11 mouse cellular contexts compared by ENCODE assay signal in the genomic region with DNA sequence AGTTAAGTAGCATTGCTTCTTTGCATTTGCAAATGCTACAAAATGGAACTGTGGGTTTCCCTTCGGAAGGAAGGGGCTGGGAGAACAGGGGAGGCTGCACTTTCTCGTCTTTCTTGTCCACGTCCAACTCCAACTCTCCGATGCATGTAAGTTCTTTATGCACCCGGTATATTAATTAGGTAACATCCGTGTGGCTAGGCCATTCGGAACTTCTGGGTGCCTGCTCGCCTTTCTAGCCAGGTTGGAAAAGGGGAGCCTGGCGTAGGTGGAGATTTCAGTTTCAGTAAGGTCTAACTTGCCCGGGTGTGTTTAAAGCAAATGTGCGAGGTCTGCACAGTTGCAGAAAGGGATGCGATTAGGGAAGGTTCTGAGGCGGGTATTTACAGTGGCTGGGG. TPM values are rescaled to one million over a fixed set of nuclear protein-coding genes. Genes with fewer than 3 reads are reported as not detected.
DNase-seq lines count a peak whose midpoint lies in the region; ATAC-seq and TF ChIP-seq lines count a peak whose summit lies in the region.
"Had no signal": no experiment of that assay in that cellular context is flagged by ENCODE, and none has a peak within 500 bp of the region (broad histone marks: within the 10 kb centered on the region; RNA-seq: fewer than 3 reads in every experiment).

No protein-coding gene starts in this region.

- no peak overlapping the region for H3K27ac ChIP-seq in heart, embryonic 14.5 days (replicated peaks in 1 of 2; ENCODE audit: control insufficient read depth in 1 of 2, insufficient read depth in 1 of 2, low read depth in 2 of 2, low read length in 2 of 2)
- no peak overlapping the region for H3K27ac ChIP-seq in bone marrow macrophage, adult 2 months (ENCODE audit: insufficient read depth, low read depth, low read length)
- no peak overlapping the region for H3K27ac ChIP-seq in heart, postnatal 0 days (ENCODE audit: low read depth)
- H3K27ac ChIP-seq in midbrain, embryonic 10.5 days (replicated peaks), result peak overlapping the region; percentile 70; the same call in 1 of the 2 replicates

- no peak for DNase-seq in heart, postnatal 4 days
- no peak for DNase-seq in heart, postnatal 0 days (ENCODE audit: low spot score)
- no peak for DNase-seq in midbrain, embryonic 10.5 days (ENCODE audit: low spot score)
- no peak for DNase-seq in left cerebral cortex, adult 9 months (ENCODE audit: low spot score in 2 of 2)
- DNase-seq in right cerebral cortex, postnatal 36 days (ENCODE audit: low spot score in 2 of 2), result no peak
- no peak for DNase-seq in cerebellum, adult 11 months
- DNase-seq: thymus, postnatal 25 days had no signal

- H3K36me3 ChIP-seq in heart, embryonic 14.5 days (ENCODE audit: control insufficient read depth, insufficient read depth, low read length), result no peaks in the 10 kb centered on the region
- no peaks in the 10 kb centered on the region for H3K36me3 ChIP-seq in heart, postnatal 0 days (replicated peaks; ENCODE audit: control insufficient read depth, insufficient read depth, low read length)
- H3K36me3 ChIP-seq in midbrain, embryonic 10.5 days, result no peaks in the 10 kb centered on the region
- H3K36me3 ChIP-seq: G1E had no signal

- peaks cover 4 to 5% of the 10 kb centered on the region in 2 experiments; a peak in 1 of 4 replicates for H3K4me1 ChIP-seq in heart, embryonic 14.5 days (ENCODE audit: control insufficient read depth in 2 of 2, insufficient read depth in 2 of 2, low read length in 2 of 2)
- no peaks in the 10 kb centered on the region for H3K4me1 ChIP-seq in bone marrow macrophage, adult 2 months (ENCODE audit: control insufficient read depth, insufficient read depth, low read length)
- H3K4me1 ChIP-seq in heart, postnatal 0 days (ENCODE audit: control insufficient read depth, insufficient read depth), result peaks cover 3% of the 10 kb centered on the region; the same call in 1 of the 2 replicates
- peaks cover 43% of the 10 kb centered on the region for H3K4me1 ChIP-seq in midbrain, embryonic 10.5 days

- peak overlapping the region; percentile 57 to 58 for H3K4me3 ChIP-seq in heart, embryonic 14.5 days (ENCODE audit: control insufficient read depth in 1 of 2, insufficient read depth in 1 of 2, low read depth in 1 of 2, low read length in 2 of 2)
- peak overlapping the region; percentile 49 for H3K4me3 ChIP-seq in bone marrow macrophage, adult 2 months (ENCODE audit: insufficient read depth, low read length)
- H3K4me3 ChIP-seq in heart, postnatal 0 days (ENCODE audit: low read depth, low read length), result peak overlapping the region; percentile 65
- H3K4me3 ChIP-seq in midbrain, embryonic 10.5 days, result peak overlapping the region; percentile 64

- peak overlapping the region; percentile 98 for H3K4me2 ChIP-seq in heart, embryonic 14.5 days (ENCODE audit: low read length)
- peak overlapping the region; percentile 88 for H3K4me2 ChIP-seq in heart, postnatal 0 days (ENCODE audit: low read depth, low read length)

- H3K9me3 ChIP-seq in heart, embryonic 14.5 days (ENCODE audit: control insufficient read depth, low read length), result no peaks in the 10 kb centered on the region
- no peaks in the 10 kb centered on the region for H3K9me3 ChIP-seq in heart, postnatal 0 days (replicated peaks; ENCODE audit: control insufficient read depth, low read length)
- no peaks in the 10 kb centered on the region for H3K9me3 ChIP-seq in midbrain, embryonic 10.5 days (replicated peaks)

- ATAC-seq in heart, embryonic 14.5 days (ENCODE audit: insufficient number of reproducible peaks, insufficient read depth, low FRiP score, low read depth), result no peak
- ATAC-seq in heart, postnatal 0 days (ENCODE audit: insufficient read depth, low read depth), result no peak

- WGBS in heart, embryonic 14.5 days, result 2% methylated on average over 13 of the region's 13 CpGs
- 2% methylated on average over 13 of the region's 13 CpGs for WGBS in heart, postnatal 0 days
- WGBS in midbrain, embryonic 10.5 days, result 1% methylated on average over 13 of the region's 13 CpGs

- TF ChIP-seq EP300 in heart, postnatal 0 days (IDR thresholded peaks at IDR 0.05; ENCODE audit: low read depth), result no peak

- peak overlapping the region; percentile 62 for H3K9ac ChIP-seq in heart, embryonic 14.5 days (ENCODE audit: low read length)
- H3K9ac ChIP-seq in heart, postnatal 0 days (replicated peaks; ENCODE audit: low read depth, low read length), result 0 out of 2 replicates have a peak overlapping the region, but pooled peaks have one; percentile 22

- TF ChIP-seq CTCF in bone marrow macrophage, adult 2 months (IDR thresholded peaks at IDR 0.05; ENCODE audit: low read depth, low read length), result no peak
- TF ChIP-seq CTCF in heart, postnatal 0 days (IDR thresholded peaks at IDR 0.05; ENCODE audit: low read depth), result no peak

- peaks cover 84% of the 10 kb centered on the region for H3K27me3 ChIP-seq in heart, embryonic 14.5 days (ENCODE audit: control insufficient read depth, insufficient read depth, low read length)
- peaks cover 88% of the 10 kb centered on the region for H3K27me3 ChIP-seq in heart, postnatal 0 days (ENCODE audit: control insufficient read depth, insufficient read depth, low read length)
- H3K27me3 ChIP-seq in midbrain, embryonic 10.5 days (ENCODE audit: low read depth, poor library complexity, severe bottlenecking), result peaks cover 94% of the 10 kb centered on the region

- no peak for TF ChIP-seq POLR2A in bone marrow macrophage, adult 2 months (IDR thresholded peaks at IDR 0.05; ENCODE audit: borderline replicate concordance, low read depth, low read length)

RNA-seq across cellular contexts. Expression of a gene that starts 3.6 kb away (rescaled TPM):
- polyA plus RNA-seq in heart, embryonic 14.5 days (2014; fragmentation: Nextera tagmentation; extraction: Ambion mirVana), result 0.81 and 1.0 TPM in 2 replicates
- 1 to 10 TPM in 1 of 2 experiments, under 1 TPM in 1; 0.88 to 1.6 TPM for total RNA-seq in heart, postnatal 4 days (2021)
- not detected in 2 replicates for polyA plus RNA-seq in bone marrow macrophage, adult 2 months (2012; ENCODE audit: insufficient read depth, insufficient read length, missing spikeins)
- 0.23 and 0.42 TPM in 2 replicates for total RNA-seq in heart, postnatal 0 days (2014; rRNA removed; ENCODE audit: low replicate concordance)
- 0.29 TPM in 2 replicates for polyA plus RNA-seq in heart, postnatal 0 days (2015; fragmentation: Nextera tagmentation; extraction: Ambion mirVana)
- 4.0 and 5.5 TPM in 2 replicates for polyA plus RNA-seq in midbrain, embryonic 10.5 days (2016; fragmentation: Nextera tagmentation; extraction: Ambion mirVana)
- total RNA-seq: common myeloid progenitor, adult 5-6 weeks had no signal
- polyA plus RNA-seq: G1E had no signal
